Mouse (Mus musculus) adrenal gland, postnatal 36 days (tissue): ENCODE results near the gene Grk2. TPM values are rescaled to one million over a fixed set of nuclear protein-coding genes. Genes with fewer than 3 reads are reported as not detected.
A peak's percentile ranks its signal among the peaks of the same experiment; 100 is the strongest.

ENCODE experiments used
- DNase-seq, 2 experiments: peaks; one replicate each; pipeline ENCODE4 v3.0.0; 2021; ENCODE audit warnings: mixed read lengths in 1 of 2
- long read RNA-seq, 2 experiments: library from polyadenylated mRNA; stranded (forward); transcript quantifications; one replicate each; pipeline ENCODE4 v2.0.0; 2021; ENCODE audit warnings: borderline sequencing depth in 2 of 2
- total RNA-seq, 2 experiments: library from RNA; stranded (reverse); gene quantifications; 2 replicates each; pipeline ENCODE4 v1.2.3; 2021

Grk2 gene
- total RNA-seq = 10 to 100 TPM; 48.1 to 53.1 TPM
- long read RNA-seq, experiment 1, transcript Grk2-202 (21 exons, 3,376 nt) = major isoform, 31 of 53 reads
- long read RNA-seq, experiment 1, partial matches to known transcripts = 8 of 53 reads
- long read RNA-seq, experiment 1, other reads (novel, unspliced or antisense) = 14 of 53 reads
- long read RNA-seq, experiment 2, transcript Grk2-202 (21 exons, 3,376 nt) = major isoform, 14 of 24 reads
- long read RNA-seq, experiment 2, partial matches to known transcripts = 0 of 24 reads
- long read RNA-seq, experiment 2, other reads (novel, unspliced or antisense) = 10 of 24 reads

DNA sequence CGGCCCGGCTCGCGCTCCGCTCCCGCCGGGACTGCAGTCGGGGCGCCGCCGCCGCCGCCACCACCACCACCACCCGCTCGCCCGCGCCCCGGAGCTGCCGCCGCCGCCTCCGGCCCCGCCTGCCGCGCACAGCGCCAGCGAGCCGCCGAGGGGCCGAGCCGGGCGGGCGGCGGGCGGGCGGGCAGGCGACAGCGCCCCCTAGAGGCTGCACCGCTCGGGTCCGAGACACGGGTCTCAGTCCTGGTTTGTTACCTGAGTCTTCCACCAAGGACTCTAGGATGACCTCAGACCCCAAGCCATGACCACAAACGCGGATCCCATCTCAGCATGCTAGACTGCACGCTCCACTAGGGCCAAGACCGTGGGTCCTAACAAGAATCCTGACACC is at the start of gene Grk2:
Gene Grk2, minus strand, starts transcription at position 33 of the 388 bp plus-strand sequence.
- peak; percentile 87 to 94 for DNase-seq

DNA sequence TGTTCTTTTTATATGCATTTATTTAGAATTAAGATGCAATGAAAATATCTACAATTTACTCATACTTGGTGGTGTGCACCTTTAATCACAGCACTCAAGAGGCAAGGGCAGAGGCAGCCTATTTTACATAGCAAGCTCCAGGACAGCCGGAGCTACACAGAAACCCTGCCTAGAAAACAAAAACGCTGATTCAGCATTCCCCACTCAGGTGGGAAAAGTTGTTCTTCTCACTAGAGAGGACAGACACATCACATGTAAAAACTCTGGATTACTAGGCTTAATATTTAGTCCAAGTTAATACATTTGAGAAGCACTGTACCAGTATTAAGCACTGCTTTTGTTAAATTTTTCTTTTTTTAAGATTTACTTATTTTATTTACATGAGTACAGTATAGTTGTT is 43.4 kb upstream of the Grk2 start:
- no peak for DNase-seq

DNA sequence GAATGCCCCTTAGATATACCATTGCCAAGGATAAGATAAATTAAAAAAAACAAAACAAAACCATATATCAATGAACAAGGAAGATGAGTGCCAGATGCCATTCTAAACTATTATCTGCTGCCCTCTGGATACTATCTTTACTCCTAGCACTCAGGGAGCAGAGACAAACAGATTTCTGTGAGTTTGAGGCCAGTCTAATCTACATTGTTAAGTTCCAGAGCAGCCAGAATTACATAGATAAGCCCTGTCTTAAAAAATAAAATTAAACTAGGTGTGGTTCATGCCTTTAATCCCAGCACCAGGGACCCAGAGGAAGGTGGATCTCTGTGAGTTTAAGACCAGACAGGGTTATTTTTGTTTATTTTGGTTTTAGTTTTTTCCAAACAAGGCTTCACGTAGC is 40.5 kb upstream of the Grk2 start:
- DNase-seq = no peak

DNA sequence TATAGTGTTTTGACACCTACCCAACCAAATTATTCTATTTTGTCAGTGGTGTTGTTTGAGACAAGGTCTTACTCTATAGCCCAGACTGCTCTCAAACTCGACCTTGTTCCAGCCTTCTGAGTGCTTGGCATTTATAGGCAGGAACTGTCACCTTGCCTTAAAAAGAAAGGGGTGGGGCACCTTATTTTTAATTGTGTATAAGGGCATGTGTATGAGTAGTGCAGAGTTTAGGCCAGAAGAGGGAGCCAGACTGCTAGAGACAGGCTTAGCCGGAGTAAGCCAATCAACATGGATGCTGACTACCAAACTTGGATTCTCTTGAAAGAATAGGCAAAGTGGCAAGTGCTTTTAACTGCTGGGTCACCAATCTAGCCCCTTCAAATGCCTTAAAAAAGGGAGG is 32.1 kb upstream of the Grk2 start:
- peak; percentile 50 to 80 for DNase-seq

DNA sequence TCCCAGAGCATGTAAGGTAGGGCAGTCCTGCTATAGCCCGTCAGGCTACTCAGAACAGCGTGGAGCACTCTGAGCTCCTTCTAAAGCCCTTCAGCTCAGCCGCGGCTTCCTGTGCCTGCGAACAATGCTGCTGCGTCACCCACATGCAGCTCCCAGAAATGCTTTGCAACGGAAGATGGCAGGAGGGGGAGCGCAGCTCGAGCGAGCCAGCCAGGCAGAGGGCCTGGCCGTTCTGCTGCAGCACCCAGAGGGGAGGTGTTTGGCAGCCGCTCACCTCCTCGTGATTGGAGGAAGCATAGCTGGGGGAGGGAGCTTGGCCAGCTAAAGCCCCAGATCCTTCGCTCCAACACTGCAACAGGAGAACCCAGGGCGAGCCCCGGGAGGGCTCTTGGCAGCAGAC is 27.8 kb upstream of the Grk2 start:
- peak; percentile 98 for DNase-seq

DNA sequence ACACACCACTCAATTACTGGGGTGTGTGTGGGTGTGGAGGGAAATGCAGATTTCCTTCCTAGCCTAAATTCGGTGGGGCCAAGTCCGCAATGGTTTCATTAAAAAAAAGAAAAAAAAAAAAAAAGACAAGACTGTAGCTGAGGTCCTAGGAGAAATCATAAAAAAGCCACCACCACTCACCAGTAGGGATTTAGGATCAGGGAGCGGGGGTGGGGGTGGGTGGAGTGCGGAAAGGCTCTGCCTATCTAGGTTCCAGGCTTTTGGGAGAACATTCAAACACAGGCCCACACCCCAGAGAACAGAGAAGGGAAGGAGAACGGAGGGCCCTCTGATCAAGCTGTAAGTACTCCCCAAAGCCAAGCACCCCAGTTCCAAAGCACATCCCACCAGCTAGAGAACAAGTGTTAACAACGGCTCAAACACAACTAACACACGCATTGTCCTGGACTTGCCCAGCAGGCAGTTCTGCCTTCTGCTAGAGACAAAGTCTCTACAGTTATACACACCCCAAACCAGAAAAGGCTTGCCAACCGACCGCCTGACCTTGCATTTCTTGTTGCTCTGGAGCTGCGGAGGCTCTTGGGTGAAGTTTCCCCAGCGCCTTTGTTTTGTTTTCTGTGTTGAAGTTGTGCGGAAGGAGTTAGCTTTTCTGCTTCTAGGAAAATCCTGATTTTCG is 27.2 kb upstream of the Grk2 start:
- peak in 1 of 2 experiments; percentile 19 for DNase-seq

DNA sequence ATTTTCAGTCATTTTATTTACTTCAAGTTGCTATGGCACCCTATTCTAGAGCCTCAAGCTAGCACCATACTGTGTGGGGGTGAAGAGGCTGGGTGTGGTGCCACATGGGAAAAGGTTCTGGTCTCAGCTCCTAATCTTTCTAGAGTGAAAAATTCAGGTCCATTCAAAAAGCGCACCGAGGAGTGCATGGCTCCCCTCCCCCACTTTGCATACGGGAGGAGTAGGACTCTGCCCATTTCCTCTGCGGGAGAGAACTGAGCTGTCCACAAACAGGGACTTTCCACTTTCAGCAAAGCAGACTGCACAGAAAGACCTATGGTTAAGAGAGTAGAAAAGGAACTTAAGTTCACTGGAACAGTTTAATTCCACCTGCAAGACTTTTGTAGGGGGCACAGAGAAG is 26.6 kb upstream of the Grk2 start:
- peak; percentile 69 to 84 for DNase-seq

DNA sequence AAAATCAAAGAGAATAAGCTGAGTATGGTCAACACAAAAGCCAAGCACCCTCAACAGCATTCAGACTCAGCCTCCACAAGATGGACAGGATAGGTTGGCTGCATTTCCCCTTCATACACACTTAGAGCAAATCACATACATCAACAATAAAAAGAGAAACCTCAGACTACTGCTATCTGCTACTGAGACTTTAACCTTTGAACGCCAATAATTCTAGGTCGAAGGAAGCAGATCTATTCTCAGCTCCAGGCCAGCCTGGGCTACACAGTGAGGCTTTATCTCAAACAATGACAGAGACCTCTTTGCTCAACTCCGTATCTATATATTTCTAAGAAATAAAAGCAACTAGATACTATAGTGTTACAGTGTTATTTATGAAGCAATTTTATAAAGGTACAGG is 25.3 kb upstream of the Grk2 start:
- no peak for DNase-seq

DNA sequence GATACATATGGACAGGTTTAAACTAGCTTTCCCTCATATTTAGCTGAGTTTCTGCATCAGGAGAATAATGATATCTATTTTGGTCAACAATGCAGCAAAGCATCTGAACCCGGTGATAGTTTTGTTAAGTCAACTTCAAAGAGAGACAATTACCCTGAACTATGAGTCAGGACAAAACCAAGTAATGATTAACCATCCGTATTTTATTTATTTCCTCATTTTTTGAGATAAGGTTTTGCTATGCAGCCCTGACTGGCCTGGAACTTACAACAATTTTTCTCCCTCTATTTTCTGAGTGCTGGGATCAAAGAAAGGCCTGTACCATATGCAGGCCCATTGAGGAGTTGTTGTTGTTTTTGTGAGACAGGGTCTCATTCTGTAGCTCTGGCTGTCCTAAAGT is 24.6 kb upstream of the Grk2 start:
- DNase-seq = no peak

DNA sequence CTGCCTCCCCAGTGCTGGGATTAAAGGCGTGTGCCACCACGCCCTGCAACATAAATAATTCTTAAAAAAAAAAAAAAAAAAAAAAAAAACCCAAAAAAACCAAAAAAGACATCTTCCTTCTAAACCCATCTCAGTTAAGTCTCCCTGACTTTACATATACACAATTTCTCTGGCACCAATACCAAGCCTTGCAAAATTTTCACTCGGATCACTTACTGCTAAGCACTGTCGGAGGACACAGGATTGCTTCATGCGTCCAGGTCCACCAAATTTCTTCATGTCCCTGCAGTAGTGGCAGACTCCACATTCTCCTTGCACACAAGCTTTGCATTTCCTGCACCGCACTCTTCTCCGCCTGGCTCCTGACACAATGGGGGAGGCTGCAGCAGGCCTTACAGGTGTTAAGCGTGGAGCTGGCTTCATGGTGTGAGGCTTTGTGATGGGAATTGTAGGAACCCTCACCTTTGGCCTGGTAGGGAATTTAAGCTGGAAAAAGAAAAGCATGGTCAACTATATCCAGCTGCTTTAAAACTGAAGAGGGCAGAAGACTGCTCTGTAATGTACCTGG is 22.8 kb upstream of the Grk2 start:
- no peak for DNase-seq

DNA sequence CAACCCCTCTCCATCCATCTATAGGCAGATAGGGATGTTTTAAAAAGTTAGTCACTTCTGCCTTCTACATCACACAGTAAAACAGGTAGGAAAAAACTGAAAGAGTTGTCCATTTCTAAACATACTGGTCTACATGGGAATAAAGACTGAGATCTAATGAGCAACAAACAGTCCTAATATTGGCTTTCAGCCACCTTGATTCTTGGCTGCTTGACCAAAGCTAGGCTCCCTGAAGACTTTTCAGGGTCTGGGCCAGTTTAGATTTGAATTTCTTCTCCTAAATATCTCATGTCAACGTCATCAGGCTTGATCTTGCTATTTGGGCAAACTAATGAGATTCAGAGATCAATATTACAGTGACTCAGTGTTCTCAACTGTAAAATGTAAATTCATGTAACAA is 20.9 kb upstream of the Grk2 start:
- DNase-seq = no peak

DNA sequence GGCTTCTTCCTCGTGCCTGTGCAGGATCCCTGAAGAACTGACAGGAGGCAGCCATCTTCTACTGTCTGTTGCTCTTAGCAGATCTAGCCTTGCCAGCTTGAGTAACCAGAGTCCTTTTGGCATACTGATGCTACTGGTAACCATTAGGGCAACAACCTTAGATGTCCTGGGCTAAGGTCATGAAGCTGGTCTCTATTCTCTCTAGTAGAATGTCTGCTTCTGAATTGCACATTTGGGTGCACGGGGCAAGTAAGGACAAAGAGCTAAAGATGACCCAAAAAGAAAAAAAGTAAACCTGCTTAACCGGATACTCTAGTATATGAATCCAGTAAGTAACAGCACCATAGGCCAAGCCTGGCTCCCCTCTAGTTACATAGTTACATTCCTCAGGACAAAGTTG is 20.1 kb upstream of the Grk2 start:
- DNase-seq = no peak

DNA sequence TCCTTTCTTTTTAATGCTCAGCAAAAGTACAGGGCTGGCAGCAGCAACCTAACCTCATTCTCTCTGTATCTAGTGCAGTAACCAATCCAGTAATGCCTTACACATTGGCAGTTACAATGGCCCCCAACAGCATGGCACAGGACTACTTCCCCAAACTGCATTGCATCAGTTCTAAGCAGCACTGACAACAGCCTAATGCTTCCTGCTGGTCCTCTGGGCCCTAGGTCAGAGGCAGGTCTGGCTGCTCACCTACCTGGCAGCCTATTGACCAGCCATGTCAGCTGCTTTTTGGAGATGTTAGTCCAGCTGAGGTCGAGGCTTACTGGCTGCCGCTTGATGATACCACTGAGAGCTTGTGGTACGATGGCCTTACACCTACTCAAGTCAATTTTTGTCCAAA is 16.1 kb upstream of the Grk2 start:
- no peak for DNase-seq

DNA sequence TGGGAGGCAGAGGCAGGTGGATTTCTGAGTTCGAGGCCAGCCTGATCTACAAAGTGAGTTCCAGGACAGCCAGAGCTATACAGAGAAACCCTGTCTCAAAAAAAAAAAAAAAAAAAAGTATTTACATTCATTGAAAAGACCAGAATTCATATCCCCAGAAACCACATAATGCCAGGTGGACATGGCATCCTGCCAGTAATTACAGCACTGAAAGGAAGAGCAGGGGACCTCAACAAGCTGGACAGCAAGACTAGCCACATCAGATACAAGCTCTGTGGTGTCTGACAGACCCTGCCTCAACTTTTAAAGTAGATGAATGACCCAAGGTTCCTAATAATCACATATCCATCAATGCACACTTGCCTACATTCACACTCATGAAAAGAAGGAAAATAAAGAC is 15.6 kb upstream of the Grk2 start:
- no peak for DNase-seq

DNA sequence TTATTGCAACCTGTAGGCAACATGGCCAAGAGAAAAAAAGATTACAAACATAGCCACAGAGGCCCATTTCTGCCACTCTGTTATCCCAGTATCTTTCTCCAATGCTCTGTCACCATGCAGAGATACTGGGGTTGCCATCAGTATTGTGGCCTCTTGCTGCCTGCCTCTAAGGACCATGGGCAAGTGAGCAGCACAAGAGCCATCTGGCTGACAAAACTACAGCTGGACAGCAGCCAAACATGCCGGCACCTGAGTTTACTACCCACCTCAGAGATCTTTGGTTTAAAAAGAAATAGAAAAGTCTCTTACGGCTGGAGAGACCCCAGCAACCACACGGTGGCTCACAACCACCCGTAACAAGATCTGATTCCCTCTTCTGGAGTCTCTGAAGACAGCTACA is 13.2 kb upstream of the Grk2 start:
- no peak for DNase-seq

DNA sequence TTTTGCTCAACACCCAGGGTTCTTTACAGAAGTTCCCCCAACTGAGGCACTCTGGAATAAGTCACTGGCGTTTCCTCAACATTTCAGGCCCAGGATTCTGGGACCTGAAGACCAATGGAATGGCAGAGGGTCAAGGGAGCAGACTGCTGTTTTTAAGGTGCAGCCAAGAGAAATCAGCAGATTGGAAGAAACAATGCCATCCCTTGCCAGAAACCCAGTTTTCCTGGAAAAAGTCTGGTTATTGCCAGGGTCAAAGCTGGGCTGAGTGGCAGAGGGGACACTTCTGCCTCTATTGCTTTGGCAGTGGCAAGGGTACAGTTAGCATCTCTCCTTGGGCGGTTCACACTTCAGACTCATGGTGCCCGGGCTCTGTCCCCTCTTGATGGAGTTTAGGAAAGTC is 11.2 kb upstream of the Grk2 start:
- DNase-seq = no peak

DNA sequence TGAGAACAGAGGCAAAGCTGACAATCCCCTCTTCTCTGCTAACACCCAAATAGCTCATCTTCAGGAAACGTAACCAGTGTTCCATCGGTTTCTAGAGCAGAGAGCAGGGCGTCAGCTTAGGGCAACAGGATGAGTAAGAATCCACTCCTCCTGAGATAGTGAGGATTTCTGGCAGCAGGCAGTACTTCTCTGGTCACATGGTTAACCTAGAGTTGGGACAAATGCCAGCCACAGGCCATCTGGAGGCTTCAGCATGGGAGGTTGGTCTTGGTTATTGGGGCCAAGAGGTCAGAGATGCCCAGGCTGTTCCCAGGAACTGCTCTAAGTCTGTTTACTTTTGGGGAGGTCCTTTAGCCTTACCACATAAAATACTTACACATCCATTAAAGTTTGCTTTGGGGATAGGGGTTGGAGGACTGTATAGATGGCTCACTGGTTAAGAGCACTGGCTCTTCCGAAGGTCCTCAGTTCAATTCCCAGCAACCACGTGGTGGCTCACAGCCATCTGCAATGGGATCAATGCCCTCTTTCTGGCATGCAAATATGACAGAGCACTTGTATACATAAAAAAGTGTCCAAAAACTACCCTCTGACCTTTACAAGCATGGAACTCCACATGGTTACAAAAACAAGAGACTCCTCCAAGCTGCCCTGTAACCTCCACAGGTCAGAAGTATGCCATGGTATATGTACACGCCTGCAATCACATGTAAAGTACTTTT is 9.4 kb upstream of the Grk2 start:
- peak; percentile 73 to 77 for DNase-seq

DNA sequence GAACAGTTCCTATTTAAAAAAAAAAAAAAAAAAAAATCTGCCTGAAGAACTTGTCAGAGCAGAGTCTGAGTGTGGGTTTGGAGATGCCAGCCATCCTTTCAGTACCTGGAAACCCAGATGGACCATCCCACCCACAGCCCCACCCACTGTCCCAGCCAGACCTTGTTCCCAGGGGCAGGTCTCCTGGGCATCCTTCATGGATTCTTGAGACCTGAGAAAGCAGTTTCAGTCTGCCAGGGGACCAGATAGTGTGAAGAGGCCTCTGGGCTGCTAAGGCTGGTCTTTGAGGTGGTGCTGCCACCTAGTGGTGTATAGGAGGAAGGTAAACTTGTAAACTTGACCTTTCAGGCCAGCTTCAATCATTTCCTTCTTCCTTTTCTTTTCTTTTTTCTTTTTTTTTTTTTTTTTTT is 3.8 kb upstream of the Grk2 start:
- peak; percentile 64 to 73 for DNase-seq

DNA sequence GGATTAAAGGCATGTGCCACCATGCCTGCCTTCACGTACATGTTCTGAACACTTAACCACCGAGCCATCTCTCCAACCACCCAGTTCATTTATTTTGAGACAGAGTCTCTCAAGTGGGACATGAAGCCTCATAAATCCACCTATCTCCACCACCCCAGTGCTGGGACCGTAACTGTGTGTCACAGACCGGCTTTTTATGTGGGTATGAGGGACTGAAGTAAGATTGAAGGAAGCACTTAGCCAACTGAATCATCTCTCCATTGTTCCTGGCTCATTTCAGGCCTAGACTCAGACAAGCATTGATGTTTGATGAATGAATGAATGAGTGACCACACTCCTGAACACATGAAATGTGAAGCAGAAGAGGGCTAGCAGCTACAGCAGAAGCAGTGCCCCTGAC is 3.3 kb upstream of the Grk2 start:
- DNase-seq = no peak

DNA sequence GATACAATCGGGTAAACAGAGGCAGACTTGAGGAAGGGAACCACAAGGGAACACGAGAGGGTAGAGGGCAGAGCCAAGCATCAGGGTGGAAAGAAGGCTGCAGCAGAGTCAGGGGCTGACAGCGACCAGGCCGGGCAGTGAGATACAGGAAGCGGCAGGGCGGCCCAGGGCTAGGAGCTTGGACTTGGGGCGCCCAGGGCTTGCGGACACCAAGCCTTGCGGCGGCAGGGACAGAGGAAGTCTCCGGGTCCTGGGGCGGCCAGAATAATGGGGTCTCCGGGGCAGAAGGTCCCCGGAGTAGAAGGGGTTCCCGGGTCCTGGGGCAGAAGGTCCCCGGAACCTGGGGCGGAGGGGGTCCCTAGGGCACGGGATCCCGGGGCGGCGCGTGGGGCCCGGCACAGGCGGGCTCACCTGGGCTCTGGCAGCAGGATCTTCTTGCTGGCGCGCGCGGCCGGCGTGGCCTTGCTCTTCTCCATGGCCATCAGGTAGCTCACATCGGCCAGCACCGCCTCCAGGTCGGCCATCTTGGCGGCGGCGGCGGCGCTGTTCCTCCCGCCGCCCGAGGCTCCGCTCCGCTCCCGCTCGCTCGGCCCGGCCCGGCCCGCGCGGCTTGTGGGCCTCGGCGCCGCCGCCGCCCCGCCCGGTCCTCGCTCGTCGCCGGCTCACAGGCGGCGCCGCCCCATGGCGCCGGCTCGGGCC is 382 bp downstream of the Grk2 start:
- DNase-seq = peak; percentile 64 to 72

DNA sequence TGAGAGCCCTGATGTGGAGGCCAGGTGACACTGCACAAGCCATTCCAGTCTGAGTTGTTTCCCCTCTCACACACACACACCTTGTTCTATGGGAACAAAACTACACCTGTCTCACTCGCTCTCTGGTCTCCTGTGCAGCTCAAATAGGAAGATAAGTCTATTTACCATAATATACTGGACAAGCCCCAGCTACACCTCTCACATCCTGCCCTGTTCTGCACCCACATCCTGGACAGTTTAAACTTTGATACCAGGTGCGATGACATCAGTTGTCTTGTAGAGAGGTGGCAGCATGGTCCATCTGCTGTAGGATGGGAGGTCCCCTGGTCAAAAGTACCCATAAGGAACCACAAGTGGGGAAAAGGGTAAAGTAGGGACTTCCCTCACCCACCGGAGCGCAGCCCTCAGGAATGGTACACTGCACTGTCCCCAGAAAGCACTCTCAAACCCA is 1.1 kb downstream of the Grk2 start:
- DNase-seq = no peak

DNA sequence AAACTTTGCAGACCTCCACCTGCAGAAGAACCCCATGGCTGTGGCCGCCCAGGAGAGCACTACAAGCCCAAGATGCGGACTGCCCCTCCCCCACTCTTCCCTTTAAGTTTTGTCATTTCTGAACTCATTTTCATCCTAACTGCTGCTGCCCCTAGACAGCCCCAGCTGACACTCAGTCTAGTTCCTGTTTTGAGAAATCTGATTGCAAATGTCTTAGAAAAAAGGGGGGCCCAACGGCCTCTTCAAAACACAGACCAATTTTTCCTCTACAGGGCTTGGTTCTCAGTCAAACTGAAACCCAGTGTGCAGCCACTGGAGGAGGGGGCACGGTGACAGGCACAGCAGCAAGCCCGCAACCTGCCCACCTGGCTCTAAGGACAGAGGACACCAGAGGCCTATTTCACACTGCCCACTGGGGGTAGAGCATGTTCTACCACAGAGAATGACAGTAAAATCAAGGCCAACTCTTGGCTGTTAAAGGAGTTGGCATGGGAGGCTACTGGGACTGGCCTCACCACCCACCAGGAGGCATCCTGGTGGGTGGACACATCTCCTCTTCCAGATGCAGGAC is 1.7 kb downstream of the Grk2 start:
- DNase-seq = no peak
